Mouse (Mus musculus): ENCODE data around the gene Cdyl2.

Gene Cdyl2

DNA sequence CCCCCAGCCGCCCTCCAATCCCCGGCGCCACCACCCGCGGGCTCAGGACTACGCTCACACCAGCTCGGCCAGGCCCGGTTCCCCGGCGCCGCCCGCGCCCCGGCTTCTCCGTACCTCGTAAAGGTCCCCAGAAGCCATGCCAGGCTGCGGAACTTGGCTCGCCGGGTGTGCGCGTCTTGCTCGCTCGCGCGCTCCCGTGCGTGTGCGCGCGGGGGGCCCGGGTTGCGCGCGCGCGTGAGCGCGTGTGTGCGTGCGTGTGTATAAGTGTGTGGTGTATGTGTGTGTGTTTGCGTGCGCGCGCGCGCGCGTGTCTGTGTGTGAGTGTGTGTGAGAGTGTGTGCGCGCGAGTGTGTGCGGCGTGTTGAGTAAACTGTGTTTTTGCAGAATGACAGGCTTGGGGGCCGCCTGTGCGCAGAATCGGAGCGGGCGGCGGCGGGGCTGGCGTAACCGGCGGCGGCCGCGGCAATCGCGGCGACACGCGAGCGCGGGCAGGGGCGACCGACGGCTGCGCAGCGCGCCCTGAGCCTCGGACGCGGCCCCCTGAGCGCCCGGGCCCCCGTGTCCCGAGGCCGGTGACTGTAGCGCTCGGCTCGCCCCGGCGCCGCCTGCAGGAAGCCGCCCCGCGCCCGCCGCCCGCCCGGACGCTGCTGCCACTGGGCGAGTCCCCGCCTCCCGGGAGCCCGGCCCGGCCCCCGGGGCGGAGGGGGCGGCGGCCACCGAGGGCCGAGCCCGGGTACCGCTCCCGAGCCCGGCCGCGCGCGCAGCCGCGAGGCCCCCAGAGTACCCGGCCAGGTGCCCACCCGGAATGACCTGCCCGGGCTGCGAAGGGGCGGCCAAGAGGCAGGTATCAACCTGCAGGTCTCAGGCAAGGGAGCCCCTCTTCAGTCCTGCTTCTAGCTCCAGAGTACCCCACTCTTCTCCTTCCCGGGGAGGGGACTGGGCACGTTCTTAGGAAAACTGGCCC is at the start of gene Cdyl2:
Cdyl2 (minus strand) TSS at position 308 of the 964 bp plus-strand sequence.
- no peak for DNase-seq (ENCODE audit: low spot score)

DNA sequence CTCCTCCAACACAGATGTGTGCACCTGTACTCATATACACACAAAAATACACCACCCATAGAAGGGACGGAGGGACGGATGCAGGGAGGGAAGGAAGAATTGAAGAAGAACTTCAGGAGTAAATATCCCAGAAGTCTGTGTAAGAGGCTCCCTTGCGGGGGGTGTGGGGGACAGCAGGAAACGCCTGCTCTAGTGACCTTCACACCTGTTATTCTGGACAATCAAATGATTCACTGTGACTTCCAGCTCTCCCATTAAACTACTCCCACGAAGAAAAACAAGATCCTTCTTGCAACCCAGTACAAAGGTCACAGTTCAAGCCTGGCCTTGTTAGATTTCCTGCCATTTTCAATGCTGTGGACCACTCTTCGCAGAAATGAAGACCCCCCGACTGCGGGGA is 47.8 kb upstream of the Cdyl2 start:
- no peak for DNase-seq (ENCODE audit: low spot score)

DNA sequence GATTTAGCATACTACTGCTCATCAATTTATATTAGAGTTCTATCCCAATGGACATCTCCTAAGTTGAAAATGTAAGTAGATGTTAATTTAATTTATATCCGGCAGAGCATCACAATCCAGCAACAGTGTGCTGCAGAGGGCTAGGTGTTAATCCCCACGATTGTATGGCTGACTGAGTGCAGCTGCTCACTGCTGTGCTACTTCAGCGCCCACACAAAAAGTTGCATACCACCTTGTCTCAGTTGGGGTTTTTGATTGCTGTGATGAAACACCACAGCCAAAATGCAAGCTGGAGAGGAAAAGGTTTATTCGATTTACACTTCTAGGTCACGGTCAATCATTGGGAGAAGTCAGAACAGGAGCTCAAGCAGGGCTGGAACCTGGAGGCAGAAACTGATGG is 41.4 kb upstream of the Cdyl2 start:
- DNase-seq (ENCODE audit: low spot score) = no peak

DNA sequence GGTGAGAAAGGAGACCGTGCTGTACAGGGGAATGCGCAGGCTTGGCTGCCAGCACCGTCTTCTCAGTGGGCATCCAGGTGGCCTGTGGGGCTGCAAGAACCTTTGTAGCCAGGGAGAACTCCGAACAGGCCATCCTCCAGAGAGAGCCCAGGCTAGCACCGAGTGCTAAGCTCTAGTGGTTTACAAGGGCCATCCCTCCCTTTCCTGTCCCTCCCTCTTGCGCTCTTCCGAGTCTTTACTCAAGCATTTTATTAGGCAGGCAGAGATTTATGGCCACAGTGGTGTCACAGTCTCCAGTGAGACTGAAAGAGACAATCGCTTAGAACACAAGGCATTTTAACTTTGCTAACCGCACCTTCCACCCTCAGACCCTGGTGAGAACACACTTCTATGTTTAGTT is 39.9 kb upstream of the Cdyl2 start:
- DNase-seq (ENCODE audit: low spot score) = no peak

DNA sequence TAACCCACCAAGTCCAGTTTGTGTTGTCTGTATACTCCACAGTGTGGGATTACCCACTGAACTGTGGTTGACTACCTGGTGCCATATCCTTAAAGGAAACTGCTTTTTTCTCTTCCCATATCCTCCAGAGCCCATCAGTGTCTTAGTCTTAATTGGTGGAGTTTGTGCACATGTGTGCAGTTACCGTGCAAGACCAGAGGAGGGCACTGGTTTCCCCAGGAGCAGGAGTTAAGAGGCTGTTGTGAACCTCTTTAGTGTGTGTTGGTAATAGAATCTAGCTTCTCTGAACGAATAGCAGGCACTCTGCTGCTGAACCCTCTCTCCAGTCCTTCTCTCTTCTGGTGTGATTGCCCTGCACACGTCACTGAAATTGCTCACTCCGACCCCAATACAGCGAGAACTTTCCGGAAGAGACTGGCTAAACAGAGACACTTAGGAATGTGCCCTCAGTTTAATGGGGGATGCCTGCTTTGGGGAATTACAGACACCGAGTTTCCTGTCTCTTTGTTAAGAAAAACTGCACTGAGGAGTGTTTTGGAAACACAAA is 39.1 kb upstream of the Cdyl2 start:
- DNase-seq (ENCODE audit: low spot score) = no peak

DNA sequence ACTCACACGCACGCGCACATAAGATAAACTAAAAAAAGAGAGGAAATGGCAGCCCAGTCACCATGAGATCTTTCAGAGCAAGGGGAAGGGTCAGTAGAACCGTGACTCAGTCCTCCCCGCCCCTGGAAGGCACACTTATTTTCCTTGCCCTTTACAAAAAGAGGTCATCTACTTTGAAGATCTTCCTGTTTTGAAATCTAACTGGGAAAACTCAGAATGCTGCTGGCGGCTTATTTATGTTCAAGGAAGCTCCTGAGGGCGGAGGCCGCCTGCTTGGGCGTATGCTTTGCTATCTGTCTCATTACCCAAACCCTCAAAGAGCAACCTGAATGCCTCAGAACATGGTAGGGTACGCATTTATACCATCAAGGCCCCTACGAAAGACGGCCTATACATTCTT is 38.0 kb upstream of the Cdyl2 start:
- no peak for DNase-seq (ENCODE audit: low spot score)

DNA sequence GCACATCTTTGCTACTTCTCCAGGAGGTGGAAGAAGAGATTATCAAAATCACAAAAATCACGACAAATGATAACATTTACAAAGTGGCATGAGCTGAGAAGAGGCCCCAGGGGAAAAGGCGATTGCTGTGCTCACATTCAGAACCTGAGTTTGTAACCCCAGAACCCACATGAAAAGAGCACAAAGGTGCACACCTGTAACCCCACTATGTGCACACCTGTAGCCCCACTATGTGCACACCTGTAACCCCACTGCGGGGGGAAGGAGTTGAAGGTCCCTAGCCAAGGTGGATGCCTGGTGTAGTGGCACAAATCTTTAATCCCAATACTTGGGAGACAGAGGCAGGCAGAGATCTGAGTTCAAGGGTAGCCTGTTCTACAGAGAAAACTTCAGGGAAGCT is 23.4 kb upstream of the Cdyl2 start:
- no peak for DNase-seq (ENCODE audit: low spot score)

DNA sequence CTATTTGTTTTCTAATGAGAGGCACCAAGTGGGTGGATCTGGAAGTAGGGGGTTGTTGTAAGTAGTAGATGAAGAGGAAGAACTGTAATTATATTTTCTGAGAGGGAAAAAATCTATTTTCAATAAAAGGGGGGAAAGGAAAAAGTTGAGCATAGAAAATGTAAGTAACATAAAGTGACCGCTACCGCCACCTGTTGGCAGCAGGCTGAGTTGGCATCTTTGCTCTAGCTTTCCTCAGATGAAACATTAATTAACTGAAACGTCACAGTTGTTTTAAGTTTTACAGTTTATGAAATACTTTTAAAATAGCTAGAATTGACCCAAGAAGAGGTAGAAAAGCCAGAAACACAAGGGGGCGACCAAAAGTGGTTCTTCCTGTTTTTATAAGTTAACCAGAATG is 22.8 kb upstream of the Cdyl2 start:
- no peak for DNase-seq (ENCODE audit: low spot score)

DNA sequence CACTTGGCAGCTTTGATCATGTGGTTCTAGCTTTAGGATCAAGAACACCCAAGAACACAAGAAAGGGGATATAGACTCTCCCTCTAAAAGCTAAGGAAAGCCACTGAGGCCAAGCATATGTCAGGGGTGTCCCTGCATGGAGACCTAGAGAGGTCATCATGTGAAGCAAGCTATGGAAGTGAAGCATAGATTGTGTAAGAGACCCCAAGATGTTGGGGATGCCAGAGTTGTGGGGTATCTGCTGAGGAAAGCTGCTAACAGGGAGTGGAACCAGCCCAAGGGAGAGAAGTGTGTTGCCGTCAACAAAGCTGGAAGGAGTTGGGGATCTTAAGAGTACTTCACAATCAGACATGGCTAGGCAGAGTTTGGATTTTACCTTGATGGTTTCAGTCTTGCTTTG is 7.9 kb upstream of the Cdyl2 start:
- DNase-seq (ENCODE audit: low spot score) = no peak

DNA sequence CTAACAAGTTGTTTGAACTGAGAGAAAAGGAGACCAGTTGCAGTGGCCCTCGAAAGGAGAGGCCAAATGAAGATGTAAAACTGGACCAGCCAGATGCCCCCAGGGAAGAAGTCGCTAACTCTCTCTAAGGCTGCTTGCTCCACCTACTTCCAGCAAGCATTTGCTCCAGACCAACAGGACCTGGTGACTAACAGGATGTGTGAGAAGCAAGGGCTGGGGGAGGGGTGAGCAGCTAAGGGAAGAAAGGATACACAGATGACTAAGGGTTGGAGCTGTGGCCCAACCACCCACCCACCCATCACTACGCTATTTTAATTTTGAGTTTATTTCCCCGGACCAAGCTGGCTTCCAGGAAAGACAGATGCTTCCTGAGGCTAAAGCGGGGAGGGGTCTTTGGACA is 2.5 kb upstream of the Cdyl2 start:
- DNase-seq (ENCODE audit: low spot score) = no peak

DNA sequence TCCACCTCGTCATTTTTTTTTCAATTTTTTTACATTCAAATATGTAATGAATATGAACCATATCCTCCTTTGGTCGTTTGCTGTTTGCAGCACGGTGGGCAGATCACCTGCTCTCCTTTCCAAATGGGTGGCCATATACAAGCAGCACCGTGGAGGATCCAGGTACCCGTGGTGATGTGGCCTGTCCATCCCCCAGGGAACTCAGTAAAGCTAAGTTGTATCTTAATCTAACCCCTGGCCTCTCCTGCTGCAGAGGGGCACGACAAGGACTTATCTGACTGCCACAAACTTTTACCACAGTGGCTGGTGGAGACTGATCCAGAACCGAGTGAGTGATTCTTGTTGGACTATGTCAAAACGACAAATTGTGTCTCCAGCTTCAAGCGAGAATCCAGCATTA is 1.4 kb upstream of the Cdyl2 start:
- DNase-seq (ENCODE audit: low spot score) = no peak

DNA sequence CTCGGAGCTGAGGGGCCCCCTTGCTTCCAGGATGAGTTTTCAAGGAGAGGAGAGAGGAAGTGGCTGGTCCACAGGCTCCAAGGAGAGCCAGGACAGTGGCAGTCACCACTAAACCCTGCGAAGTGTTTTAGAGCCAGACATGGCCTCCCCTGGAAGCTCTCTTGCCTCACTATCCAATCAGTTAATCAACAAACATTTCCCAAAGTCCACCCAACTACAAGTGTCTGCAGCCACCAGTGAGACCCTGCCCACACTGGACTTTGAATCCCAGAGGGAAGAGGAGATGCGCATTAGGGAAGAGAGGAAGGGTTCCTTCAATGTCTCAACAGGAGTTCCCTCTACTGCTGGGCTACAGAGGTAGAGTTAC is 840 bp upstream of the Cdyl2 start:
- no peak for DNase-seq (ENCODE audit: low spot score)

DNA sequence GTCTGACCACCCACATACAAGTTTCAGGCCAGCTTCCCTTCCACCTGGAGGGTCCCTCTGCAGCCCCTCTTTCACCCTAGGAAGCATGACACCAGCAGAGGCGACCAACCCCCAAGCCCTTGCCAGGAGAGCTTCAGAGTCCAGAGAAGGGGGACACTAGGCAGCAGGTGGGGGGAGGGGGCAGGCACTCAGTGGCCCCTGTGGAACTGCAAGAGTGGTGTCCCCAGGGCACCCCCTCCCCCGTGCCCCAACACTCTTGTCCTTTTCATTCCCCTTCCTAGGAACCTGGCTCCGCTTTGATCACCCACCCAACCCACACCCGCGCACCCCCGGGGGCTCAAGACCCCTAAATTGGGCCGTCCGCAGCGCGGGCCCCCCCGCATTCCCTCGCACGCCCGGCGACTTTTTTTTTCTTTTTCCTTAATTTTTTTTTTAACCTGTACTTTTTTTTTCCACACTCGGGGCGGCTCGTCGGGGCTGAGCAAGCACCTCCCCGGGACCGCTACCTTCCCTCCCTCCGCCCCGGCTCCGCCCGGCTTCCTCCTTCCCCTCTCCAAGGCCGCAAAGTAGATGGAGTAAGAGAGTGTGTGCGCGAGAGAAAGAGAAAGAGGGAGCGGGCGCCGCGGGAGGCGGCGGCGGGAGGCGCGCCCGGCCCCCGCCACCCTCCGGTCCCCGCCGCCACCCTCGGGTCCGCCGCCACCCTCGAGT is 661 bp downstream of the Cdyl2 start:
- DNase-seq (ENCODE audit: low spot score) = no peak

DNA sequence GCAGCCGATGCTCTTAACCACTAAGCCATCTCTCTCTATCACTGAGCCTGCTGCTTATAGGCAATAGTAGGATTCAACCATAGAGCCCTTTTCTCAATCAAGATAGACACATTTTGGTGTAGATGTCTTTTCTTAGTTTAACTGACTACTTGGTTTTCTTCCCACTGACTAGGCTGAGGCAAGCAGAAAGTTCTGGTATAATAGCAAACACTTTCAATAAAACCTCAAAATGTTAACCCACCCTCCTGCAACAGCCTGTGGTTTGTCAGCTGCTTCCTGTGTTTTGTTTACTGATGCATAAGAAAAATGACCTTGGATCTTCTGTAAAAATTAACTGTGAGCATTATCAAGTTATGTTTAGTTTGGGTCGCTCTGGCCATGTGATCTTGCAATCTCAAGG is 11.3 kb downstream of the Cdyl2 start:
- no peak for DNase-seq (ENCODE audit: low spot score)

DNA sequence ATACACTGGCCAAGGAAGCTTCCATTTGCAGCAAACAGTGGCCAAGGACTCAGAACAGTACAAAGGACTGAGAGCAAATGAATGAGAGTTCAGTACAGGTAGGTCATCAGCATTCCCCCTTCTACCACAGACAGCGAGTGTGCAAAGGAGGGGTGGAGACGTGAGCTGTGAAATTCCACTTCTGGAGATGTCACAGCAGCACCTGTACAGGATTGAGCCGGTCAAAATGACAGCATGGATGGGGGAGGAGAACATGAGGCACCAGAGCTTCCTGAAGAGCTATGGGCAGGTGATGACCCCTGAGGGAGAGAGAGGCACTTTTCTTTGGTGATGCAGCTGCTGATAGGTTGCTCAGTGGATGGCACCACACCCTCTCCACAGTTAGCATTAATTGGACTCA is 25.3 kb downstream of the Cdyl2 start:
- DNase-seq (ENCODE audit: low spot score) = no peak

DNA sequence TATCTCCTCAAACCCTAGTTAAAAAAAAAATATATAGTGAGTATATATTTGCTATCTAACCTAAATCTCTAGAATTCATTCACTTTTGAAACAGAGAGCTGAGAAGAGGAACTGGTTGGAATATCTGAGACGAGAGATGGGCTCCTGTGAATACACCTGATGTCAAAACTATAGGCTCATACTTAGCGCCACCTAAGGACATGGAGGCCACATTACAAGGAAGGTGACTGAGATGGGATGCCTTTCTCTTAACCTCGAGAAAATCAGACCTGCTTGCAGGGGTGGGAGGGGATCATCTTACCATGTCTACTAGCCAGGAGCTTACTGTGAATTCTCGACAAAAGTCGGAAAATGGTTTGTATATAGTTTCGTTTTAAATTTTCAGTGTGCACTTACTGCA is 30.3 kb downstream of the Cdyl2 start:
- DNase-seq (ENCODE audit: low spot score) = no peak

DNA sequence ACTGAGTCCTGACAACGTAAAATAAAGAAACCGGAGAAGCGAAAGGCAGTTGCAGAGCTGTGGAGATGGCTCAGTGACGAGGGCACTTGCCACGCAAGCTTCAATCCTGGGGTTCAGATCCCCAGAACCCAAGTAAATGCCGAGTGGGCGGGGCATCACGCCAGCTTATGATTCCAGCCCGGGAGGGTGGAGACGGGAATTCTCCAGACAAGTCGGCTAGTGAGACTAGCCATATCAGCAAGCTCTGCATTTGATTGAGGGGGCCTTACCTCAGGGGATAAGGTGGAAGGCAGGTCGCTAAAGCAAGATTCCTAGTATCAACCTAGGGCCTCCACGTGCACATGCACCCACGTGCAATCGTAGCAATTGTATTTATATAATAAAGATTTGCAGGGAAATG is 39.9 kb downstream of the Cdyl2 start:
- no peak for DNase-seq (ENCODE audit: low spot score)

DNA sequence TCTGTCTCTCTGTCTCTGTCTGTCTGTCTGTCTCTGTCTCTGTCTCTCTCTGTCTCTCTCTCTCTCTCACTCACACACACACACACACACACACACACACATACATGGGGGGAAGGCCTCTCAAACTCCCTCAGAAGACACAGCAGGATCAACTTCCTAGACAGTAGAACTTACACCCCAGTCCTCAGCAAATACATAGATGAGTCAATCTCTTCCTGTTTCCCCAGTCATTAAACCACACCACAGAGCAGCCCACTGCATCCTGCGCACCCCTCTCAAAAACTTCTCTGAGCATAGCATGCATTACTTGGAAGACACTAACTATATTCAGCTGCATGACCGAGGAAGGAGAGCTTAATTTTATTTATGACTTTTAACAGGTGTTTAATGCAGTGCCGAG is 43.0 kb downstream of the Cdyl2 start:
- DNase-seq (ENCODE audit: low spot score) = no peak

DNA sequence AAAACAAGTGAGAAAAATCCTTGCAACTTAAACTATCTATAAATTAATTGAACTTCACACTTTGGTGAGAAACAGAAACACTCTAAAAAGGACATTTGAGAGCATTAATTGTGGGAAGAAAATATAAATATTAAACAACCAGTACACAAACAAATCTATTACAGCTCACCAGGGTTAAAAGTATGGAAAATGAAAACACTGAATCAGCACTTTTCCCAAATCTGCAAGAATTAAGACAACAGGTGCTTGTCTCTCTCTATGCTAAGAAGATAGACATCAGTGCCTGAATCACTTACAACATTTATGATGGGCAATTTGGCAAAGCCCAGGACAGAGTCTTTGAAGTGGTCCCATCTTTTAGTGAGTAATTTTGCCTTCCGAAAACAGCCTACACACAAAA is 56.6 kb downstream of the Cdyl2 start:
- no peak for DNase-seq (ENCODE audit: low spot score)

DNA sequence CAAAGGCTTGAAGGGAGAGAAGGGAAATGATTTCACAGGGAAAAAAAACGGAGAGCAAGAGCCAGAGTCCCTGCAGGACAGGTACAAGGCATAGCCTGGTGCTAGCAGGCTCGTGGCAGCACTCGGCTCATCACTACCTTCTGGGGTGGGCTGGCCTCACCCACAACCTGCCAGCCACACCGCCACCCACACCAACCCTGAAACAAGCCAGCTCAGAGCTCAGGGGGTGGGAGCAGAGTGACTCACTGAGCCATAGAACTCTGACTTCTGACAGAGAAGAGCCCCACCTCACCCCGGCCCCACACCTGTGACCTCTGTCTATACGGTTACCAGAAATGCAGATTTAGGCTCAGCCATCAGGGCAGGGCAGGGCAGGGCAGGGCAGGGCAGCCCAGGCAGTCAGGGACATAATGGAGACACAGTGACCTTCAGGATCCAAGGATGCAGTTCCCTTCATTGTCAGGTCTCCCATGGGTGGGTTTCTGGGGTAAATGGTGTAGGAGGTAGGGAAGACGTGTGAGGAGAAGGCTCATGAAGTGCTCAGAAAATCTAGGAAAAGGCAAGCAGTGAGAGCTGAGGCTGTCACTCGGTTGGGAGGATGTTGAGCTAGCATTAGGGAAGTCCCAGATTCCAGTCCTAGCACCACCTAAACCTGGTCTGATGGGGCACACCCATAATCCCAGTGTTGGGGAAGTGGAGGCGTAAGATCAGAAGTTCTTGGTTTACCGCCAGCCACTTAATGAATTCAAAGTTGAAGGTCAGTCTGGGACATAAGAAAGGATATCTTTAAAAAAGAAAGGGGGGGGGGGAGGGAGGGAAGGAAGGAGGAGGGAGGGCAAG is 58.6 kb downstream of the Cdyl2 start:
- DNase-seq (ENCODE audit: low spot score) = no peak

DNA sequence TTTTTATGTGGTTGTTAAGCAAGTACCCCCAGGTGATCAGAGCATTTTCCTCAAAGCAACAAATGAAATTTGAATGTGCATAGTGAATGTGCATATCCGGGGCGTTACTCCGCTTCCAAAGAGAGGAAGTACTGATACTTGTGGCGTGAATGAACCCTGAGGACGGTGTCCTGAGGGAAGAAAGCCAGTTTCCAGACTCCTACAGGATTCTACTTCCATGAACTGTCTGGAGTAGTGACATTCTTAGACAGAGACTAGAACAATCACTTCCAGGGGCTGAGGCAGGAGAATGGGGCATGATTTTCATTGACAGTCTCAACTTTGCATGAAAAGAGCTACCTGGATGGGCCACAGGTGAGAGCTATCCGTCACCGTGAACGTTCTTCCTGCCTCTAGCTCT is 59.3 kb downstream of the Cdyl2 start:
- DNase-seq (ENCODE audit: low spot score) = no peak

DNA sequence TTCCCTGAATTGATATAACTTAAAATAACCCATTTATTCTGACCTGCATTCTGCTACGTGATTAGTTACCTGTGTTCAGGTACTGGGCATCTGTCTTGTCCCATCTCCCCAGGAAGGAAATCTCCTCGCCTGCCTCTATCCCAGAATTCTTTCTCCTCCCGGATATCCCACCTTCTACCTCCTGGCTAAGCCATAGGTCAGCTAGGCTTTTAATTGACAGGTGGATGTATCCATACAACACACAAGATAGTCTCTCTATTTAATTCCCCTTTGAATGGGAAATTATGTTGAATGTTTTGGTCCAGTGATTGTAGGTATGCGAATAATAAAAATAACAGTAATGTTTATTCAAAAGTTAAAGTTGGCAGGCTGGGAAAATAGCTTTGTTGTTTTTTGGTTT is 59.7 kb downstream of the Cdyl2 start:
- DNase-seq (ENCODE audit: low spot score) = no peak
